Mouse (Mus musculus) embryonic facial prominence, embryonic 11.5 days (tissue): ENCODE results near the gene Setd2. TPM values are rescaled to one million over a fixed set of nuclear protein-coding genes. Genes with fewer than 3 reads are reported as not detected.
A peak's percentile ranks its signal among the peaks of the same experiment; 100 is the strongest.

ENCODE experiments used
- ATAC-seq: fragments of 200-750 bp; cut with Nextera tagmentation; replicated peaks from 2 replicates; pipeline ENCODE4 v1.8.0; 2017; ENCODE audit warnings: low read depth; ENCODE audit not compliant: insufficient number of reproducible peaks, low FRiP score, low TSS enrichment
- DNase-seq: peaks from one replicate; pipeline ENCODE4 v3.0.0-alpha.2; 2015; ENCODE audit warnings: low spot score
- H3K27ac ChIP-seq: fragments of 300-500 bp; sonication (generic); replicated peaks from 2 replicates; pipeline ENCODE4 v1.5.1; 2014; ENCODE audit warnings: mild to moderate bottlenecking, low read depth, low read length, control low read depth
- H3K27me3 ChIP-seq: fragments of 300-500 bp; sonication (generic); 2 replicates; pipeline ENCODE4 v1.6.1; 2014; ENCODE audit warnings: mild to moderate bottlenecking, low read length, moderate library complexity, mixed read lengths; ENCODE audit not compliant: control insufficient read depth, insufficient read depth
- H3K36me3 ChIP-seq: fragments of 300-500 bp; sonication (generic); replicated peaks from 2 replicates; pipeline ENCODE4 v1.6.1; 2014; ENCODE audit warnings: low read depth, mild to moderate bottlenecking, low read length, moderate library complexity, mixed read lengths; ENCODE audit not compliant: control insufficient read depth, insufficient read depth
- H3K4me1 ChIP-seq: fragments of 300-500 bp; sonication (generic); 2 replicates; pipeline ENCODE4 v1.6.1; 2014; ENCODE audit warnings: low read length, mixed read lengths; ENCODE audit not compliant: control insufficient read depth, insufficient read depth
- H3K4me2 ChIP-seq: fragments of 300-500 bp; sonication (generic); 2 replicates; pipeline ENCODE4 v1.6.1; 2014; ENCODE audit warnings: low read depth, mild to moderate bottlenecking, control low read depth, low read length, moderate library complexity
- H3K4me3 ChIP-seq: fragments of 300-500 bp; sonication (generic); 2 replicates; pipeline ENCODE4 v1.5.1; 2014; ENCODE audit warnings: low read depth, low read length, control low read depth
- H3K9ac ChIP-seq: fragments of 300-500 bp; sonication (generic); replicated peaks from 2 replicates; pipeline ENCODE4 v1.6.1; 2014; ENCODE audit warnings: mild to moderate bottlenecking, control low read depth, low read length
- H3K9me3 ChIP-seq: fragments of 300-500 bp; sonication (generic); replicated peaks from 2 replicates; pipeline ENCODE4 v1.6.1; 2016; ENCODE audit warnings: mild to moderate bottlenecking, low read length, inconsistent platforms, mixed read lengths; ENCODE audit not compliant: control insufficient read depth
- WGBS: fragments of 180-500 bp; shearing (Covaris S2); extraction: QIAGEN DNeasy Blood & Tissue Kit; methylation state at CpG from one replicate; pipeline ENCODE4 v1.1.7; 2014; 5-methylcytosine and 5-hydroxymethylcytosine counted together
- polyA plus RNA-seq: library from polyadenylated mRNA; unstranded; fragments of >200 nt; fragmentation: Nextera tagmentation; extraction: Ambion mirVana; gene quantifications from 2 replicates; pipeline ENCODE4 v1.2.1, GENCODE M21; 2014

Setd2 gene
- polyA plus RNA-seq, 1 experiment from 2014 or later = 51.1 TPM

GRCm38 (mm10) chr9:110624361-110625166 is 92.2 kb downstream of the Setd2 start, which contains the start of gene Nradd:
Nradd (minus strand) TSS chr9:110624452.
- peak; percentile 92 for ATAC-seq
- WGBS = under 1% methylated on average over 41 of the region's 41 CpGs

GRCm38 (mm10) chr9:110625350-110625908 is 93.0 kb downstream of the Setd2 start:
- ATAC-seq (no peak; the same call in 1 of the 2 replicates), DNase-seq (no peak)
- H3K27me3 ChIP-seq = no peaks in the 10 kb centered on the region; the same call in 1 of the 2 replicates
- H3K9me3 ChIP-seq = no peaks in the 10 kb centered on the region
- 0 out of 2 replicates have a peak, but pooled peaks cover 2% of the 10 kb centered on the region for H3K4me1 ChIP-seq
- H3K36me3 ChIP-seq = no peaks in the 10 kb centered on the region; the same call in 1 of the 2 replicates
- 69% methylated on average over 11 of the region's 11 CpGs for WGBS
- peak overlapping the region; percentile 87 for H3K4me2 ChIP-seq
- peak overlapping the region; percentile 56; the same call in 1 of the 2 replicates for H3K27ac ChIP-seq
- peak overlapping the region; percentile 44 for H3K4me3 ChIP-seq
- peak overlapping the region; percentile 67 for H3K9ac ChIP-seq

More at GRCm38 (mm10) chr9:110624361-110625166, 92.2 kb downstream of the Setd2 start, which contains the start of gene Nradd:
- H3K4me1 ChIP-seq = 0 out of 2 replicates have a peak, but pooled peaks cover 2% of the 10 kb centered on the region
- no peaks in the 10 kb centered on the region for H3K27me3 ChIP-seq
- peak; percentile 97 for DNase-seq
- H3K4me2 ChIP-seq = peak within 1 kb of the TSS; percentile 87
- peak within 1 kb of the TSS; percentile 44 for H3K4me3 ChIP-seq
- H3K9ac ChIP-seq = peak within 1 kb of the TSS; percentile 73
- H3K36me3 ChIP-seq = no peaks in the 10 kb centered on the region; the same call in none of the 2 replicates
- peak within 1 kb of the TSS; percentile 66 for H3K27ac ChIP-seq
- no peaks in the 10 kb centered on the region for H3K9me3 ChIP-seq

DNA sequence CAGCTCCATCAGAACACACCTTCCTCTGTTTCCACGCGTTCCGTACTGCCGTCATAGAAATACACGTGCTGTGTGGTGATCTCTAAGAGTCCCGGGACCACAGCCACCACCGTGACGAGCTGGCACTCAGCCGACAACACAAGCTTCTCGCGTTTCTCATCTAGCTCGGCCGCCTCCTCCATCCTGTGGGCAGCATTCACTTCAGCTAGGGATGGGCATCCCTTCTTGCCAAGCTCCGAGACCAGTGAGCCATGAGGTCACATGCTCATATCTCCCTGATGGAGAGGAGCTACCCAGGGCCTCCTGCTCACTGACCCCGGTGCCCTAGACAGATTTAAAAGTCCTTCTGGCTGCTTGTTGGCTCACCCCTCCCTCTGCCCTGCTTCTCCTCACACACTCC is 97.8 kb downstream of the Setd2 start:
- ATAC-seq = no peak
- no peak overlapping the region for H3K4me3 ChIP-seq
- H3K27me3 ChIP-seq = peaks cover 6% of the 10 kb centered on the region

DNA sequence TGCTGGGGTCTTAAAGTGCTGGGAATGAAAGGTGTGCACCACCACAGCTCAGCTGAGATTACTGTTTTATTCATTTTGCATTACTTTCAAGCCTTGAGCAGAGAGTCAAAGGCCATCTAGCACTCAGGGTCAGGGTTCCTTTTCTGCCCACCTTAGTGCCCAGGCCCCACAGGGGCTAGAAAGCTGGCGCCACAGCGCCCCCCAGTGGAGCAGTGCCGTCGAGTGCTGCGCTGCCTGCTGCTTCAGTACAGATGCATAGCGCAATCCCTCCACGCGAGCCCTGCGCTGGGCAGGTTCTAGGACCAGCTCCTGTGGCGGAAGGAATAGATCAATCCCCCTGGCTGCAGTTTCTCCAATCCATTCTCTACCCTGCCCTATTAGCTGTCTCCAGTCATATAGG is 98.8 kb downstream of the Setd2 start:
- ATAC-seq = no peak
- Histone ChIP-seq H3K4me2 (peak overlapping the region; percentile 36), H3K36me3 (no peaks in the 10 kb centered on the region), H3K27ac (no peak overlapping the region), H3K9ac (no peak overlapping the region), H3K9me3 (no peaks in the 10 kb centered on the region), H3K4me3 (no peak overlapping the region), H3K27me3 (peaks cover 6% of the 10 kb centered on the region), H3K4me1 (peaks cover 5% of the 10 kb centered on the region; the same call in 1 of the 2 replicates)
- 10% methylated on average over 10 of the region's 10 CpGs for WGBS
- DNase-seq = peak; percentile 80

More for the DNA sequence above, 97.8 kb downstream of the Setd2 start:
- no peak overlapping the region for H3K27ac ChIP-seq
- WGBS = 87% methylated on average over 15 of the region's 15 CpGs
- H3K4me1 ChIP-seq = peaks cover 5% of the 10 kb centered on the region; the same call in 1 of the 2 replicates
- no peak for DNase-seq
- no peaks in the 10 kb centered on the region for H3K36me3 ChIP-seq
- H3K4me2 ChIP-seq = no peak overlapping the region
- H3K9me3 ChIP-seq = no peaks in the 10 kb centered on the region
- no peak overlapping the region for H3K9ac ChIP-seq

DNA sequence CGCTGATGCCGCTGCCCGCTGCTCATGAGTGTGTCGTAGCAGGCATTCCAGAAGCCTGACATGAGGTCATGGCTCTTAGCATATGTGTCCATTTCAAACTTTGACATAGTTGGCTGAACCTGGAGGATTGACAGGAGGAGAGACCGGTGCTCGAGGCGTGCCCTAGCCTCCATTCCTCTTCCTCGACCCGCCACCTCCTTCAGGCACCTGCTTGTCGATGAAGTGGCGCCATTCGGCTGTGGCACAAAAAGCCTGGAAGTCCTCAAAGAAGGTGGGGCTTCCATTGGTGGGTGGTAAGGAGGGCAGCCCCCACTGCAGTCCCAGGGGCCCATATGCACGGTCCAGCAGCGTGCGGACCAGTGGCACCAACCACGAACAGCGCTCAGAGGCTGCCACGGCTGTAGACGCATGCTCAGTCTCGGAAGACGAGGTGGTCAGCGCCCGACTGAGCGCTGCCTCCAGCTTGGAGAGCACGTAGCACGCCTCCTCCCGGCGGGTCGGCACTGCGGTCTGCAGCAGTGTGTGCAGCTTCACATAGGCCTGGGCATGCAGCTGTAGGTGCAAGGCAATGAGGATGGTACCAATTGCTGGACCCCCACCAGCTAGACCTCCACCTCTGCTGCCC is 99.4 kb downstream of the Setd2 start:
- H3K27ac ChIP-seq = no peak overlapping the region
- H3K4me2 ChIP-seq = peak overlapping the region; percentile 36
- peak; percentile 49 for ATAC-seq
- H3K27me3 ChIP-seq = peaks cover 6% of the 10 kb centered on the region
- peaks cover 5% of the 10 kb centered on the region; the same call in 1 of the 2 replicates for H3K4me1 ChIP-seq
- 9% methylated on average over 30 of the region's 30 CpGs for WGBS
- no peak overlapping the region for H3K9ac ChIP-seq
- H3K4me3 ChIP-seq = no peak overlapping the region
- no peaks in the 10 kb centered on the region for H3K36me3 ChIP-seq
- H3K9me3 ChIP-seq = no peaks in the 10 kb centered on the region
- peak; percentile 49 for DNase-seq

DNA sequence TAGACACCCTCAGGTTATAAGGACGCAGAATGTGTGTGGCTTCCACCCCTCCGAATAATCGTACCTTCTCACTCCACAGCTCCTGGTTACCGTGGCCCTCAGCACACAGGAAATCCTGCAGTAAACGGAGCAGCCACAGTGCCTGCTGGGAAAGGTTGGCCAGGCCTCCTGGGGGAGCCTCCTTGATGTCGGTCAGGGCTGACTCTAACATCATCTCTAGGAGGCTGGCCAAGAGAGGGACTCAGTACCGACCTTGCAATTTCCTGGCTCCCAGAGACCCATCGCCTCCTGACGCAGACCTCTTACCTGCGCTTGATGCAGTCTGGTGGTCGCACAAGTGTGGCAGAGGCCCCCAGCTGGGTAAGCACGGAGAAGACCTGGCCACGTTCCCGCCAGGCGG is 100.3 kb downstream of the Setd2 start:
- 83% methylated on average over 15 of the region's 15 CpGs for WGBS
- Histone ChIP-seq H3K4me1 (peaks cover 5% of the 10 kb centered on the region; the same call in 1 of the 2 replicates), H3K9me3 (no peaks in the 10 kb centered on the region), H3K9ac (no peak overlapping the region), H3K36me3 (no peaks in the 10 kb centered on the region), H3K27me3 (peaks cover 6% of the 10 kb centered on the region), H3K4me3 (no peak overlapping the region), H3K27ac (no peak overlapping the region), H3K4me2 (no peak overlapping the region)
- ATAC-seq = no peak
- DNase-seq = no peak

DNA sequence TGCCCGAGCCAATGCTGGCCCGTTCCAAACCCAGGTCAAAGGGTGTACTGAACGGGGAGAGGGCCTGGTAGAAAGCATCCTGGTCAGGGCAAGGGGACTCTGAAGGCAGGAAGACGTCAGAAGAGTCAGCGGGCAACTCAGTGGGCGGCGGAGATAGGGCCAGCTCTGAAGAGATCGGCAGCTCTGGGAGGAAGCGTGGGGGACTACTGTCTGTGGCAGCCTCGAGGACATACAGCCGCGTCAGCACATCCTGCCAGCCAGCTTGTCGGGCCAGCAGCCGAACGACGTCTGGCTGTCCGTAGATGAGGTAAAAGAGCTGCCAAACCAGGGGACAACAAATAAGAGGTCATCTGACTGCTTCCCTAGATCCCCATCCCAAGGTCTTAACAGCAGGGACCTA is 101.5 kb downstream of the Setd2 start:
- Histone ChIP-seq H3K27ac (no peak overlapping the region), H3K27me3 (peaks cover 6% of the 10 kb centered on the region), H3K9me3 (no peaks in the 10 kb centered on the region), H3K4me2 (no peak overlapping the region), H3K4me3 (no peak overlapping the region), H3K36me3 (no peaks in the 10 kb centered on the region), H3K4me1 (peaks cover 5% of the 10 kb centered on the region; the same call in 1 of the 2 replicates), H3K9ac (no peak overlapping the region)
- 76% methylated on average over 17 of the region's 17 CpGs for WGBS
- ATAC-seq (no peak), DNase-seq (no peak)
